8 mouse cellular contexts compared by ENCODE assay signal in genomic region chr10:122983579-122984530, GRCm38 (mm10).
DNase-seq lines count a peak whose midpoint lies in the region; ATAC-seq and TF ChIP-seq lines count a peak whose summit lies in the region.

No protein-coding gene starts in this region.

- H3K9ac ChIP-seq in heart, embryonic 11.5 days (ENCODE audit: low read depth, low read length) = peak overlapping the region; percentile 100
- H3K9ac ChIP-seq in ES-E14 (ENCODE audit: insufficient read depth, low read depth, low read length, poor library complexity, severe bottlenecking) = peak overlapping the region; percentile 42; the same call in 1 of the 2 replicates
- H3K9ac ChIP-seq in liver, postnatal 0 days (replicated peaks) = peak overlapping the region; percentile 91

- peak overlapping the region; percentile 70 for H3K4me2 ChIP-seq in heart, embryonic 11.5 days
- peak overlapping the region; percentile 86 for H3K4me2 ChIP-seq in liver, postnatal 0 days (ENCODE audit: low read depth, low read length)

- H3K36me3 ChIP-seq in heart, embryonic 11.5 days (ENCODE audit: control insufficient read depth, insufficient read depth, low read length) = peaks cover 15% of the 10 kb centered on the region
- no peaks in the 10 kb centered on the region for H3K36me3 ChIP-seq in ES-E14 (ENCODE audit: control insufficient read depth, insufficient read depth, low read length, poor library complexity, severe bottlenecking)
- peaks cover 7% of the 10 kb centered on the region; the same call in 1 of the 2 replicates for H3K36me3 ChIP-seq in liver, postnatal 0 days (replicated peaks; ENCODE audit: insufficient read depth, low read length)

- no peak for ATAC-seq in heart, embryonic 11.5 days (replicated peaks; ENCODE audit: insufficient number of reproducible peaks, low FRiP score, low TSS enrichment)
- no peak for ATAC-seq in liver, postnatal 0 days

- H3K27me3 ChIP-seq in heart, embryonic 11.5 days (ENCODE audit: control insufficient read depth, insufficient read depth, low read length) = no peaks in the 10 kb centered on the region
- H3K27me3 ChIP-seq in liver, postnatal 0 days (ENCODE audit: insufficient read depth, low read length) = no peaks in the 10 kb centered on the region

- in situ Hi-C loops in ES-E14 (cut with MboI; ENCODE audit: low sequenced_read_pairs in 2 of 2, unreplicated experiment in 2 of 2) = no loop called here

- peak overlapping the region; percentile 77 for H3K27ac ChIP-seq in heart, embryonic 11.5 days (ENCODE audit: low read depth, low read length)
- H3K27ac ChIP-seq in ES-E14 (ENCODE audit: insufficient read depth, low read depth, low read length, poor library complexity, severe bottlenecking) = no peak overlapping the region
- H3K27ac ChIP-seq in liver, postnatal 0 days (ENCODE audit: low read depth) = peak overlapping the region; percentile 99

- intact Hi-C loops in heart, postnatal 25 days (cut with DNase I) = loop anchor here (2.0 kb wide), 1 partner anchor 23 kb away; no protein-coding TSS in a partner anchor
- intact Hi-C loops in left cerebral cortex, postnatal 36 days (cut with DNase I) = no loop called here

- peaks cover 22% of the 10 kb centered on the region for H3K4me1 ChIP-seq in heart, embryonic 11.5 days (ENCODE audit: control insufficient read depth, insufficient read depth, low read length)
- peaks cover 5 to 9% of the 10 kb centered on the region in 2 experiments for H3K4me1 ChIP-seq in ES-E14 (ENCODE audit: control insufficient read depth in 2 of 2, insufficient read depth in 2 of 2, low read length in 2 of 2, poor library complexity in 1 of 2)
- H3K4me1 ChIP-seq in liver, postnatal 0 days (ENCODE audit: insufficient read depth) = peaks cover 17% of the 10 kb centered on the region

- TF ChIP-seq EP300 in liver, postnatal 0 days (IDR thresholded peaks at IDR 0.05; ENCODE audit: low read depth) = no peak

- no peaks in the 10 kb centered on the region; the same call in 1 of the 2 replicates for H3K9me3 ChIP-seq in heart, embryonic 11.5 days (replicated peaks; ENCODE audit: control insufficient read depth, low read length)
- no peaks in the 10 kb centered on the region for H3K9me3 ChIP-seq in ES-E14 (ENCODE audit: control insufficient read depth, insufficient read depth, low read depth, low read length)
- no peaks in the 10 kb centered on the region for H3K9me3 ChIP-seq in liver, postnatal 0 days (ENCODE audit: low read length)

- WGBS in heart, embryonic 11.5 days (ENCODE audit: insufficient replicate concordance) = 39% methylated on average over 10 of the region's 10 CpGs
- 42% methylated on average over 10 of the region's 10 CpGs for WGBS in liver, postnatal 0 days (ENCODE audit: insufficient replicate concordance)

- H3K4me3 ChIP-seq in heart, embryonic 11.5 days (ENCODE audit: low read depth, low read length) = peak overlapping the region; percentile 98
- peak overlapping the region; percentile 76 to 99 for H3K4me3 ChIP-seq in ES-E14 (ENCODE audit: insufficient read depth in 1 of 2, low read depth in 1 of 2, low read length in 2 of 2, poor library complexity in 1 of 2, severe bottlenecking in 1 of 2)
- peak overlapping the region; percentile 79 for H3K4me3 ChIP-seq in liver, postnatal 0 days (ENCODE audit: low read depth, low read length)

- no peak for TF ChIP-seq CTCF in liver, postnatal 0 days (IDR thresholded peaks at IDR 0.05; ENCODE audit: low read depth)

- no peak for DNase-seq in heart, postnatal 25 days (ENCODE audit: low spot score)
- DNase-seq in ES-E14 (ENCODE audit: low read depth, low spot score) = no peak
- peak; percentile 55 for DNase-seq in forelimb bud, embryonic 11.5 days (ENCODE audit: low read depth, low spot score)
- no peak for DNase-seq in liver, postnatal 0 days
- DNase-seq in adrenal gland, adult 8-10 months = no peak
- DNase-seq in left cerebral cortex, postnatal 36 days (ENCODE audit: low spot score in 2 of 2) = no peak
- no peak for DNase-seq in cerebellum, adult 9-11 months

TF ChIP-seq in ES-E14, 5 proteins besides CTCF, POLR2A, EP300 and RAD21:
- TF ChIP-seq ZNF384 (IDR thresholded peaks at IDR 0.05; ENCODE audit: low read depth, low read length) = no peak
- TF ChIP-seq CHD2 (IDR thresholded peaks at IDR 0.05; ENCODE audit: low read depth, low read length) = no peak
- TF ChIP-seq MAFK (IDR thresholded peaks at IDR 0.05; ENCODE audit: insufficient read depth, low read depth, low read length) = no peak
- no peak for TF ChIP-seq ZC3H11A (IDR thresholded peaks at IDR 0.05; ENCODE audit: borderline replicate concordance, low read depth, low read length)
- TF ChIP-seq HCFC1 (IDR thresholded peaks at IDR 0.05; ENCODE audit: borderline replicate concordance, insufficient read depth, low read length) = no peak

Comparison
In these comparisons a context has a peak if more than half of its experiments do, and no peak if none do; other contexts are left out.
1. H3K9ac ChIP-seq: peak in every context shown above with its lines; median percentile 100 in heart, embryonic 11.5 days; 91 in liver, postnatal 0 days; 42 in ES-E14.